Mouse (Mus musculus): Measurements from ENCODE around the gene Sstr4. TPM values are rescaled to one million over a fixed set of nuclear protein-coding genes. Genes with fewer than 3 reads are reported as not detected.

Gene Sstr4
- polyA plus RNA-seq, 1 experiment = not detected

- Histone ChIP-seq H3K4me3 (replicated peaks) (no peak overlapping the region), H3K9me3 (ENCODE audit: control insufficient read depth, low read length) (no peaks in the 10 kb centered on the region), H3K4me1 (ENCODE audit: control insufficient read depth) (no peaks in the 10 kb centered on the region), H3K27me3 (ENCODE audit: control insufficient read depth) (no peaks in the 10 kb centered on the region), H3K36me3 (ENCODE audit: control insufficient read depth) (no peaks in the 10 kb centered on the region)
- TF ChIP-seq GATA1 (IDR thresholded peaks at IDR 0.05; ENCODE audit: low read length) = no peak
Observed at GRCm38 (mm10) chr2:148387652-148388581, 7.2 kb upstream of the Sstr4 start.

GRCm38 (mm10) chr2:148393149-148393548, 2.0 kb upstream of the Sstr4 start:
- peaks cover 27% of the 10 kb centered on the region for H3K27me3 ChIP-seq (ENCODE audit: control insufficient read depth)
- 0 out of 2 replicates have a peak, but pooled peaks cover 2% of the 10 kb centered on the region for H3K9me3 ChIP-seq (ENCODE audit: control insufficient read depth, low read length)
- no peak overlapping the region for H3K4me3 ChIP-seq (replicated peaks)
- H3K36me3 ChIP-seq (ENCODE audit: control insufficient read depth) = no peaks in the 10 kb centered on the region
- no peak for TF ChIP-seq GATA1 (IDR thresholded peaks at IDR 0.05; ENCODE audit: low read length)
- TF ChIP-seq TAL1 (IDR thresholded peaks at IDR 0.05; ENCODE audit: low read length) = no peak
- no peaks in the 10 kb centered on the region; the same call in 1 of the 2 replicates for H3K4me1 ChIP-seq (ENCODE audit: control insufficient read depth)

DNA sequence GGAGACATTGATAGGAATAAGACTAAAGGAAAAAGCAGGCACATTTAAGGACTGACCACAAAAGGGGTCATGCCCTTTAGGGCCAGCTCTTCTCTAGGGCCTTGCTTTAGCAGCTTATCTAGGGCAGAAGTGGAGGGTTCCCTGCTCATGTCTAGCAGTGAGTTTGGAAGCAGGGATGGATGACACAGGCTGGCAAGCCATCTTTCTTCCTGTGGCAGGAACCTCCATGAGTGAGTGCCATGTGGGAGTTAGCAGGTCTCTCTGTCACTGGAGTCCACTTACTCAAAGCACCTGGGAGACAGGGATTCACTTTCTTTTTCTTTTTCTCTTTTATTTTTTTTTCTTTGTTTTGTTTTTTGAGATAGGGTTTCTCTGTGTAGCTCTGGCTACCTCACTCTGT, 1.3 kb upstream of the Sstr4 start:
- TF ChIP-seq GATA1 (IDR thresholded peaks at IDR 0.05; ENCODE audit: low read length) = no peak
- TF ChIP-seq TAL1 (IDR thresholded peaks at IDR 0.05; ENCODE audit: low read length) = no peak
- no peaks in the 10 kb centered on the region for H3K36me3 ChIP-seq (ENCODE audit: control insufficient read depth)
- H3K4me3 ChIP-seq (replicated peaks) = no peak overlapping the region
- H3K4me1 ChIP-seq (ENCODE audit: control insufficient read depth) = no peaks in the 10 kb centered on the region; the same call in 1 of the 2 replicates
- H3K9me3 ChIP-seq (ENCODE audit: control insufficient read depth, low read length) = 0 out of 2 replicates have a peak, but pooled peaks cover 2% of the 10 kb centered on the region
- peaks cover 27% of the 10 kb centered on the region for H3K27me3 ChIP-seq (ENCODE audit: control insufficient read depth)

- no peak for TF ChIP-seq GATA1 (IDR thresholded peaks at IDR 0.05; ENCODE audit: low read length)
- no peak for TF ChIP-seq TAL1 (IDR thresholded peaks at IDR 0.05; ENCODE audit: low read length)
- H3K9me3 ChIP-seq (ENCODE audit: control insufficient read depth, low read length) = 0 out of 2 replicates have a peak, but pooled peaks cover 2% of the 10 kb centered on the region
- H3K4me1 ChIP-seq (ENCODE audit: control insufficient read depth) = no peaks in the 10 kb centered on the region; the same call in 1 of the 2 replicates
- no peaks in the 10 kb centered on the region for H3K36me3 ChIP-seq (ENCODE audit: control insufficient read depth)
- peaks cover 27% of the 10 kb centered on the region for H3K27me3 ChIP-seq (ENCODE audit: control insufficient read depth)
- no peak overlapping the region for H3K4me3 ChIP-seq (replicated peaks)
Observed at GRCm38 (mm10) chr2:148396209-148396608, 1.1 kb downstream of the Sstr4 start.

GRCm38 (mm10) chr2:148397015-148397783, 2.1 kb downstream of the Sstr4 start:
- TF ChIP-seq TAL1 (IDR thresholded peaks at IDR 0.05; ENCODE audit: low read length) (no peak), GATA1 (IDR thresholded peaks at IDR 0.05; ENCODE audit: low read length) (no peak)
- no peak overlapping the region for H3K4me3 ChIP-seq (replicated peaks)
- no peaks in the 10 kb centered on the region; the same call in 1 of the 2 replicates for H3K4me1 ChIP-seq (ENCODE audit: control insufficient read depth)
- no peaks in the 10 kb centered on the region for H3K36me3 ChIP-seq (ENCODE audit: control insufficient read depth)
- H3K27me3 ChIP-seq (ENCODE audit: control insufficient read depth) = peaks cover 27% of the 10 kb centered on the region
- H3K9me3 ChIP-seq (ENCODE audit: control insufficient read depth, low read length) = 0 out of 2 replicates have a peak, but pooled peaks cover 2% of the 10 kb centered on the region

GRCm38 (mm10) chr2:148397784-148398100, 2.6 kb downstream of the Sstr4 start:
- Histone ChIP-seq H3K27me3 (ENCODE audit: control insufficient read depth) (peaks cover 27% of the 10 kb centered on the region), H3K9me3 (ENCODE audit: control insufficient read depth, low read length) (0 out of 2 replicates have a peak, but pooled peaks cover 2% of the 10 kb centered on the region), H3K4me1 (ENCODE audit: control insufficient read depth) (no peaks in the 10 kb centered on the region; the same call in 1 of the 2 replicates), H3K4me3 (replicated peaks) (no peak overlapping the region), H3K36me3 (ENCODE audit: control insufficient read depth) (no peaks in the 10 kb centered on the region)
- TF ChIP-seq TAL1 (IDR thresholded peaks at IDR 0.05; ENCODE audit: low read length) (no peak), GATA1 (IDR thresholded peaks at IDR 0.05; ENCODE audit: low read length) (no peak)

DNA sequence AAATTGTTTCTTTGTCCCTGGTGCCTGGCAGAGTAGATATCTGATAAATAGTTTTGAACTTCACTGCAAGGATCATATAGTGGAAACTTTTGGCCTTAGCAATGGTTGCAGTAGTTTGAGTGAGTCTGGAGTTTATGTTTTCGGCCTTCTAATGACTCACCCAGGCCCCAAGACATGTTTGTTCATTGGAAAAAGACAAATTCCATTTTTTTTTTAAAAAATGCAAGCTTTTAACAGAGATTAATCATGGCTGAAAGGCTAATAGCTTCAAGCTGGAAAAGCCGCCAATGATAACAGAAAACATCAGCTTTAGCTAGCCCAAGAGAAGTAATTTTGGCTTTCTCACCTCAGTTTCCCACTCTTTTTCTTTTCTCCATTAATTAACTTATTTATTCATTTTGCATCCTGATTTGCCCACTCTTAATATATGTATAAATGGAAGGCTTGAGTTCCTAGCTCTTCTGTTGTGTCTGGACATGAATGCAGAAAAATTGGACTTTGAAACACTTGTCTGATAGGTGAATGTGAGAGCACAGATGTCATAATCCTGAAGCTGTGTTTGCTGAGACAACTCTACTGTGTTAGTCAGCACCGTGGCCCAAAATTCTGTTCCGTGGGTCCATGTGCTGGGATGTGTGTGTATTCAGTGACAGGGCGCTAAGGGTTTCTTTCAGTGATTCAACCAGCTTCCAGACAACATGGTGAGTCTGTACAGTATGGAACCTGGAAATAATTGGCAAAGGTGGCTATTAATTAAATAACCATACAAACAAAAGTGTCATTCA, 3.9 kb downstream of the Sstr4 start:
- 0 out of 2 replicates have a peak, but pooled peaks cover 2% of the 10 kb centered on the region for H3K9me3 ChIP-seq (ENCODE audit: control insufficient read depth, low read length)

GRCm38 (mm10) chr2:148402227-148402626, 7.1 kb downstream of the Sstr4 start:
- Histone ChIP-seq H3K36me3 (ENCODE audit: control insufficient read depth) (no peaks in the 10 kb centered on the region), H3K4me1 (ENCODE audit: control insufficient read depth) (no peaks in the 10 kb centered on the region), H3K4me3 (replicated peaks) (no peak overlapping the region), H3K9me3 (ENCODE audit: control insufficient read depth, low read length) (no peaks in the 10 kb centered on the region), H3K27me3 (ENCODE audit: control insufficient read depth) (peaks cover 19% of the 10 kb centered on the region)
- TF ChIP-seq TAL1 (IDR thresholded peaks at IDR 0.05; ENCODE audit: low read length) = no peak
- TF ChIP-seq GATA1 (IDR thresholded peaks at IDR 0.05; ENCODE audit: low read length) = no peak

More for the DNA sequence above, 3.9 kb downstream of the Sstr4 start:
- Histone ChIP-seq H3K27me3 (ENCODE audit: control insufficient read depth) (peaks cover 27% of the 10 kb centered on the region), H3K4me3 (replicated peaks) (no peak overlapping the region), H3K36me3 (ENCODE audit: control insufficient read depth) (no peaks in the 10 kb centered on the region), H3K4me1 (ENCODE audit: control insufficient read depth) (no peaks in the 10 kb centered on the region; the same call in 1 of the 2 replicates)
- TF ChIP-seq GATA1 (IDR thresholded peaks at IDR 0.05; ENCODE audit: low read length) (no peak), TAL1 (IDR thresholded peaks at IDR 0.05; ENCODE audit: low read length) (no peak)
